Mouse (Mus musculus) ES-E14 (cell line): ENCODE data around the gene Tor3a. TPM values are rescaled to one million over a fixed set of nuclear protein-coding genes. Genes with fewer than 3 reads are reported as not detected.

Experiments used
- DNase-seq: peaks from one replicate; pipeline ENCODE4 v3.0.0-alpha.2; 2013; ENCODE audit warnings: low read depth, low spot score
- H3K27ac ChIP-seq: 2 replicates; pipeline ENCODE4 v1.5.1; 2012; ENCODE audit warnings: low read depth, mild to moderate bottlenecking, low read length, moderate library complexity, mixed read lengths; ENCODE audit not compliant: poor library complexity, insufficient read depth, severe bottlenecking
- H3K36me3 ChIP-seq: 2 replicates; pipeline ENCODE4 v1.6.1; 2012; ENCODE audit warnings: mild to moderate bottlenecking, low read length, moderate library complexity, mixed read lengths; ENCODE audit not compliant: control insufficient read depth, poor library complexity, insufficient read depth, severe bottlenecking
- H3K4me1 ChIP-seq, 2 experiments: fragments of 150-350 bp in 1 of 2; sonication (generic) in 1 of 2; 2 replicates each; pipeline ENCODE4 v1.6.1; 2012; ENCODE audit warnings: low read length in 2 of 2, mild to moderate bottlenecking in 1 of 2, mixed read lengths in 1 of 2; ENCODE audit not compliant: control insufficient read depth in 2 of 2, insufficient read depth in 2 of 2, poor library complexity in 1 of 2
- H3K4me3 ChIP-seq, 2 experiments: fragments of 150-350 bp in 1 of 2; sonication (generic) in 1 of 2; 2 replicates each; pipeline ENCODE4 v1.5.1; 2012; ENCODE audit warnings: low read length in 2 of 2, low read depth in 1 of 2, mild to moderate bottlenecking in 1 of 2, mixed read lengths in 1 of 2; ENCODE audit not compliant: insufficient read depth in 1 of 2, poor library complexity in 1 of 2, severe bottlenecking in 1 of 2
- H3K9ac ChIP-seq: 2 replicates; pipeline ENCODE4 v1.6.1; 2012; ENCODE audit warnings: low read depth, mild to moderate bottlenecking, low read length, mixed read lengths; ENCODE audit not compliant: poor library complexity, insufficient read depth, severe bottlenecking
- H3K9me3 ChIP-seq: fragments of 150-350 bp; sonication (generic); 2 replicates; pipeline ENCODE4 v1.6.1; 2012; ENCODE audit warnings: low read depth, mild to moderate bottlenecking, low read length; ENCODE audit not compliant: control insufficient read depth, insufficient read depth
- CHD2 ChIP-seq: IDR thresholded peaks from 2 replicates; pipeline ENCODE4 v1.6.1; 2014; ENCODE audit warnings: mild to moderate bottlenecking, low read depth, low read length, inconsistent platforms
- HCFC1 ChIP-seq: IDR thresholded peaks from 2 replicates; pipeline ENCODE4 v1.6.1; 2012; ENCODE audit warnings: low read length, inconsistent platforms, borderline replicate concordance; ENCODE audit not compliant: insufficient read depth
- MAFK ChIP-seq: IDR thresholded peaks from 2 replicates; pipeline ENCODE4 v1.6.1; 2014; ENCODE audit warnings: mild to moderate bottlenecking, low read depth, low read length, inconsistent platforms; ENCODE audit not compliant: insufficient read depth
- ZC3H11A ChIP-seq: IDR thresholded peaks from 2 replicates; pipeline ENCODE4 v1.6.1; 2012; ENCODE audit warnings: low read depth, mild to moderate bottlenecking, inconsistent platforms, low read length, borderline replicate concordance
- ZNF384 ChIP-seq: IDR thresholded peaks from 2 replicates; pipeline ENCODE4 v1.6.1; 2012; ENCODE audit warnings: low read depth, low read length, inconsistent platforms
- in situ Hi-C, 2 experiments: fragments of 600-800 bp; cut with MboI; formaldehyde crosslinking; loops; one replicate each; pipeline ENCODE4 v1.15.1; 2025; ENCODE audit warnings: low sequenced_read_pairs in 2 of 2, inconsistent platforms in 1 of 2; ENCODE audit not compliant: unreplicated experiment in 2 of 2
- total RNA-seq: library from RNA; depleted of rRNA; stranded (reverse); fragments of 300-350 nt; gene quantifications from 2 replicates; pipeline ENCODE4 v1.2.3, GENCODE M21; 2012

The Tor3a gene
- total RNA-seq, 1 experiment: 17.2 TPM

- Histone ChIP-seq H3K4me3 (no peak overlapping the region), H3K4me1 (peaks cover 8 to 43% of the 10 kb centered on the region in 2 experiments), H3K9ac (no peak overlapping the region), H3K9me3 (no peaks in the 10 kb centered on the region), H3K36me3 (peaks cover 24% of the 10 kb centered on the region), H3K27ac (no peak overlapping the region)
- no peak for DNase-seq
- no peak for TF ChIP-seq CHD2
- no peak for TF ChIP-seq ZNF384
- TF ChIP-seq MAFK: no peak
- TF ChIP-seq HCFC1: no peak
- TF ChIP-seq ZC3H11A: no peak
- in situ Hi-C loops: no loop called here
These were observed 21.9 kb downstream of the Tor3a start for GRCm38 (mm10) chr1:156652189-156652822.

GRCm38 (mm10) chr1:156650631-156651030 is 23.5 kb downstream of the Tor3a start:
- H3K9me3 ChIP-seq: no peaks in the 10 kb centered on the region
- peaks cover 6 to 28% of the 10 kb centered on the region in 2 experiments for H3K4me1 ChIP-seq
- DNase-seq: no peak
- no peak overlapping the region for H3K27ac ChIP-seq
- in situ Hi-C loops: no loop called here
- no peak overlapping the region for H3K4me3 ChIP-seq
- no peak overlapping the region for H3K9ac ChIP-seq
- TF ChIP-seq MAFK (no peak), CHD2 (no peak), ZC3H11A (no peak), HCFC1 (no peak), ZNF384 (no peak)
- peaks cover 15% of the 10 kb centered on the region; the same call in 1 of the 2 replicates for H3K36me3 ChIP-seq

GRCm38 (mm10) chr1:156648705-156649104 is 25.5 kb downstream of the Tor3a start:
- Histone ChIP-seq H3K27ac (no peak overlapping the region), H3K9ac (no peak overlapping the region), H3K4me3 (no peak overlapping the region), H3K4me1 (peaks cover 5 to 21% of the 10 kb centered on the region in 2 experiments), H3K9me3 (no peaks in the 10 kb centered on the region), H3K36me3 (peaks cover 13% of the 10 kb centered on the region; the same call in 1 of the 2 replicates)
- in situ Hi-C loops: no loop called here
- TF ChIP-seq MAFK: no peak
- TF ChIP-seq CHD2: no peak
- TF ChIP-seq ZC3H11A: no peak
- TF ChIP-seq ZNF384: no peak
- no peak for TF ChIP-seq HCFC1
- no peak for DNase-seq

- DNase-seq: no peak
- no peak for TF ChIP-seq CHD2
- no peak for TF ChIP-seq MAFK
- no peak for TF ChIP-seq HCFC1
- Histone ChIP-seq H3K27ac (peak overlapping the region; percentile 38; the same call in 1 of the 2 replicates), H3K36me3 (peaks cover 29% of the 10 kb centered on the region), H3K9ac (no peak overlapping the region), H3K4me3 (no peak overlapping the region), H3K4me1 (peaks cover 0 to 23% of the 10 kb centered on the region in 2 experiments; a peak in 2 of 4 replicates), H3K9me3 (no peaks in the 10 kb centered on the region)
- in situ Hi-C loops: no loop called here
These were observed 28.2 kb downstream of the Tor3a start for GRCm38 (mm10) chr1:156645971-156646370.
